Mouse (Mus musculus) heart, embryonic 16.5 days (tissue): ENCODE results near the gene Tsfm. TPM values are rescaled to one million over a fixed set of nuclear protein-coding genes. Genes with fewer than 3 reads are reported as not detected.

Experiments used
- ATAC-seq: fragments of 200-750 bp; cut with Nextera tagmentation; replicated peaks from 2 replicates; pipeline ENCODE4 v1.8.0; 2017; ENCODE audit warnings: moderate number of reproducible peaks; ENCODE audit not compliant: insufficient read depth, low FRiP score; ENCODE audit errors: extremely low read depth
- H3K27ac ChIP-seq: fragments of 300-500 bp; sonication (generic); 2 replicates; pipeline ENCODE4 v1.5.1; 2014; ENCODE audit warnings: mild to moderate bottlenecking, low read length, control low read depth, moderate library complexity
- H3K27me3 ChIP-seq: fragments of 300-500 bp; sonication (generic); 2 replicates; pipeline ENCODE4 v1.6.1; 2014; ENCODE audit warnings: low read length, mixed read lengths; ENCODE audit not compliant: control insufficient read depth, insufficient read depth
- H3K36me3 ChIP-seq: fragments of 300-500 bp; sonication (generic); 2 replicates; pipeline ENCODE4 v1.6.1; 2014; ENCODE audit not compliant: control insufficient read depth, insufficient read depth
- H3K4me1 ChIP-seq: fragments of 300-500 bp; sonication (generic); 2 replicates; pipeline ENCODE4 v1.6.1; 2014; ENCODE audit warnings: low read length, mixed read lengths; ENCODE audit not compliant: control insufficient read depth, insufficient read depth
- H3K4me2 ChIP-seq: fragments of 300-500 bp; sonication (generic); 2 replicates; pipeline ENCODE4 v1.6.1; 2014; ENCODE audit warnings: low read depth, mild to moderate bottlenecking, control low read depth, low read length
- H3K4me3 ChIP-seq: fragments of 300-500 bp; sonication (generic); 2 replicates; pipeline ENCODE4 v1.5.1; 2014; ENCODE audit warnings: mild to moderate bottlenecking, control low read depth, low read length
- H3K9ac ChIP-seq: fragments of 300-500 bp; sonication (generic); 2 replicates; pipeline ENCODE4 v1.6.1; 2014; ENCODE audit warnings: low read length, control low read depth
- H3K9me3 ChIP-seq: fragments of 300-500 bp; sonication (generic); replicated peaks from 2 replicates; pipeline ENCODE4 v1.6.1; 2016; ENCODE audit warnings: low read length; ENCODE audit not compliant: control insufficient read depth
- WGBS: fragments of 180-500 bp; shearing (Covaris S2); extraction: QIAGEN DNeasy Blood & Tissue Kit; methylation state at CpG from one replicate; pipeline ENCODE4 v1.1.7; 2014; 5-methylcytosine and 5-hydroxymethylcytosine counted together
- polyA plus RNA-seq: library from polyadenylated mRNA; unstranded; fragments of >200 nt; fragmentation: Nextera tagmentation; extraction: Ambion mirVana; gene quantifications from 2 replicates; pipeline ENCODE4 v1.2.1, GENCODE M21; 2015

Tsfm gene
- polyA plus RNA-seq, 1 experiment from 2014 or later = 89.3 TPM

GRCm38 (mm10) chr10:127048608-127049394, 18.2 kb upstream of the Tsfm start:
- Histone ChIP-seq H3K9me3 (no peaks in the 10 kb centered on the region), H3K27ac (no peak overlapping the region), H3K4me2 (peak overlapping the region; percentile 48), H3K9ac (no peak overlapping the region), H3K4me3 (peak overlapping the region; percentile 29), H3K36me3 (0 out of 2 replicates have a peak, but pooled peaks cover 2% of the 10 kb centered on the region), H3K27me3 (peaks cover 44% of the 10 kb centered on the region), H3K4me1 (peaks cover 8% of the 10 kb centered on the region)
- ATAC-seq = no peak
- WGBS = 5% methylated on average over 35 of the region's 35 CpGs

DNA sequence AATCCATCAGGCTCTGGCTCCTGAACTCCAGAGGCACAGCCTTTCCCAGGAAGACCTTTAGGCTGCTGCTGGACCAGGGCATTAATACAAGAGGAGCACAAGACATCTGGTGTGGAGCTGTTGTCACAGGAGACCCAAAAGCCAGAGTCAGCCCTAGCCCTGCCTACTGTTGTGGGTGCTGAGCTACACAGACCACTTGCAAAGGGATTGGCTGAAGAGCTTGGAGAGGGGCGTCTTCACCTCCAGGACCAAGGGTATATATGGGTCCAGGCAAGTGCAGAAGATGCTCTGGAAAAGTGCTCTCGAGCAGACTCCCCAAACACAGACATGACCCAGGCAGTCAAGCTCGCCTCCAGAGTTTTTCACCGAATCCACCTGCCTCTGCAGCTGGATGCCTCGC, 17.3 kb upstream of the Tsfm start, which contains the start of gene Cyp27b1:
Gene Cyp27b1, plus strand, starts transcription at position 297 of the 400 bp plus-strand sequence.
- Histone ChIP-seq H3K9ac (no peak within 1 kb of the TSS), H3K4me3 (peak within 1 kb of the TSS; percentile 29), H3K27me3 (peaks cover 44% of the 10 kb centered on the region), H3K4me2 (peak within 1 kb of the TSS; percentile 48), H3K27ac (no peak within 1 kb of the TSS), H3K36me3 (0 out of 2 replicates have a peak, but pooled peaks cover 2% of the 10 kb centered on the region), H3K9me3 (no peaks in the 10 kb centered on the region), H3K4me1 (peaks cover 8% of the 10 kb centered on the region)
- no peak for ATAC-seq
- 27% methylated on average over 5 of the region's 5 CpGs for WGBS

DNA sequence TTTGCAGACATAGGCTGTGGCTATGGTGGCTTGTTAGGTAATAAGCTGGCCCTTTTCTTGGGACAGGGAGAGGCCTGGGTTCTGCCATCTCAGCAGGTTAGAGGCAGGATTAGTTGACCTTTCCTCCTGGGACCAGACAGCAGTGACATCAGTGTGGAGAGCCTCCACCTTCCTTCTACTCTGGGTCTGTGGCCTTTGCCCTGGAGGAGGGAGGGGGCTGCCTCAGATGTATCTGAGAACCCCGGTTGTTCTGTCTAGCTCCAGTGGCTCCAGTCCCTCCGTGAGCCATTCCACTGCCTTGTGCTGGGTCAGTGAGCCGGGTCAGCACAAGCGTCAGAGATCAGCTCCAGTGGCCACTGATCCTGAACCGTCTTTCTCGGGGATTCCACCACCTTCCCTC, 12.5 kb upstream of the Tsfm start:
- Histone ChIP-seq H3K4me3 (no peak overlapping the region), H3K27ac (no peak overlapping the region)
- 85% methylated on average over 6 of the region's 6 CpGs for WGBS

GRCm38 (mm10) chr10:127042468-127043115, 12.0 kb upstream of the Tsfm start:
- Histone ChIP-seq H3K4me2 (peak overlapping the region; percentile 100), H3K9ac (peak overlapping the region; percentile 84), H3K27ac (no peak overlapping the region; the same call in 1 of the 2 replicates), H3K27me3 (peaks cover 3% of the 10 kb centered on the region), H3K9me3 (no peaks in the 10 kb centered on the region), H3K4me3 (peak overlapping the region; percentile 99), H3K36me3 (0 out of 2 replicates have a peak, but pooled peaks cover 2% of the 10 kb centered on the region), H3K4me1 (peaks cover 10% of the 10 kb centered on the region)
- ATAC-seq = no peak
- 17% methylated on average over 5 of the region's 5 CpGs for WGBS

More for the DNA sequence above, 12.5 kb upstream of the Tsfm start:
- H3K9ac ChIP-seq = no peak overlapping the region
- H3K4me2 ChIP-seq = no peak overlapping the region; the same call in 1 of the 2 replicates
- H3K36me3 ChIP-seq = 0 out of 2 replicates have a peak, but pooled peaks cover 2% of the 10 kb centered on the region
- peaks cover 9% of the 10 kb centered on the region for H3K27me3 ChIP-seq
- no peaks in the 10 kb centered on the region for H3K9me3 ChIP-seq
- peaks cover 10% of the 10 kb centered on the region for H3K4me1 ChIP-seq
- no peak for ATAC-seq

DNA sequence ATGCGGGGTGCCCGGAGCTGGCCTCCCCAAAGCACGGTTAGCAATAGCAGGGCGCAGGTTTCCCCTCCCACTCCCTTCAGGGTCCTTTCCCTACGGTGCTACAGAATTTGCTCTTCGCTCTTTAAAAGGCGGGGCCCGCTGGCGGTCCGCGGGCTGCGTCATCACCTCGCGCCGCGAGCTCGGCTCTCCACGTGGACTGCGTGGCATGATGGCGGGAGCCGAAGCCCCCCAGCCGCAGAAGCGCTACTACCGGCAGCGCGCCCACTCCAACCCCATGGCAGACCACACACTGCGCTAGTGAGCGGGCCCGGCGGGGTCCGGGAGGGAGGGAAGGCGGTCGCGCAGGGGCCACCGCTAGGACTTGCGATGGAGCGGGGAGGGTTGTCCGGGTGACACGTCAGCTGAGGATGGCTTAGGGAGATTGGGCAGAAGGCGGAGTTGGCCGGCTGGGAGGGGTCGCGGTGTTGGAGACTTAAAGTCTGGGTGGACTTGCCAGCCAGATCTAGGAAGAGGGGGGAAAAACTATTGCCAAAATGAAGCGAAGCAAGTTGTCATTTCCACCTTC, 11.2 kb upstream of the Tsfm start:
- Histone ChIP-seq H3K9me3 (no peaks in the 10 kb centered on the region), H3K4me2 (peak overlapping the region; percentile 100), H3K4me3 (peak overlapping the region; percentile 99), H3K9ac (peak overlapping the region; percentile 84), H3K27me3 (no peaks in the 10 kb centered on the region), H3K36me3 (0 out of 2 replicates have a peak, but pooled peaks cover 2% of the 10 kb centered on the region), H3K27ac (peak overlapping the region; percentile 71), H3K4me1 (peaks cover 10% of the 10 kb centered on the region)
- peak; percentile 83 for ATAC-seq
- WGBS = under 1% methylated on average over 44 of the region's 44 CpGs

DNA sequence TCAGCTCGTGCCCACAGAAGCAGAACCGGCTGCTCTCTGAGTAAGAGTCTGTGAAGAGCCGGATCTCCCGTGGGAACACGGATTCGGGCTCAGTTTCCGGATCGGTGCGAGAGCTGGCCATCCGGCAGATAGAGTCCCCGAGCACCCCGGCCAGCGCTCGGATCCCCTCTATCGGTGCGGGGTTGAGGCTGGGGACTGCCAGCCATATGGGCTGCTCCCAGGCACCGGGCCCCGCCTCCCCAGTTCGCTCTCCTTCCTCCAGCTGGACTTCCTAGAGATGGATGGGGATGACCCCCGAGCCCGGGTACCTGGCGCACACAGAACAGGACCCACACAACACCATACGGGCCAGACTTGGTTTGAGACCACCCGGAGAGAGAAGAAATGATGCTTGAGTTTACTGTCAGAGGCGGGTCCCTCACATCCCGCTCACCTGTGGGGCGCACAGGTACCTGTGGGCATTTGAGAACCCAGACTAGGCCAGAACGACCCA, 10.7 kb upstream of the Tsfm start, which contains the start of the genes Mettl1 and Eef1akmt3:
Gene Mettl1, plus strand, starts transcription at position 141 of the 493 bp plus-strand sequence.
Gene Eef1akmt3, minus strand, starts transcription at position 240 of the 493 bp plus-strand sequence.
- H3K27me3 ChIP-seq = no peaks in the 10 kb centered on the region
- peak within 1 kb of the TSS; percentile 71 for H3K27ac ChIP-seq
- no peaks in the 10 kb centered on the region for H3K9me3 ChIP-seq
- 0 out of 2 replicates have a peak, but pooled peaks cover 2% of the 10 kb centered on the region for H3K36me3 ChIP-seq
- 0% methylated on average over 28 of the region's 28 CpGs for WGBS
- peak within 1 kb of the TSS; percentile 100 for H3K4me2 ChIP-seq
- H3K4me3 ChIP-seq = peak within 1 kb of the TSS; percentile 99
- H3K9ac ChIP-seq = peak within 1 kb of the TSS; percentile 84
- H3K4me1 ChIP-seq = peaks cover 10% of the 10 kb centered on the region
- peak; percentile 42 for ATAC-seq

DNA sequence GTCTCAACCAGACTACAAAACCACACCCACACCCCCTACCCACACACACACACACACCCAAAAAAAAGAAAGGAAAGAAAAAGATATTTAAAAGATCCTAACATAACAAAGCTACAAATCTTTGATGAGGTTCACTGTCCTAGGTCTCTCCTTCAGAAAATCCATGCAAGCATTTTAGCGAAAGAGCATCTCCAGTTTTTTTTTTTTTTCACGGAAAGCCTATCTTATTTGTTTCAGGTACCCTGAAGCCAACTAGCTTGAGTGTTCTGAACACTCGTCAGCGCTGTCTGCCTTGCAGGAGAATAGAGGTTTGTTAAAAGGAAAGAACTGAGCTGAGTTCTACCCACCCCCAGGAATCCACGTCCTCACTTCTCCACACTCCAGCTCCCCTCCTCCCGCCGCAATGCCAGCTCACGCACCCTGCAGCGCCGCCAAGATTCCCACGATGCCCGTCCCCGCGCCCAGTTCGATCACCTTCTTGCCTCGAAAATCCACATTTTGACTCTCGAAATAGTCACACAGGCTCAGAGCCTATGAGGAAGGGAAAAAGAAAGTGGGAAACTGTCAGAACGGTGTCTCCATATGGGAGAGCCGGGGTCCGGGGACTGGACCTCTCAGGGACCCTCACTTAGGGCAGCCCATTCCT, 10.1 kb upstream of the Tsfm start:
- Histone ChIP-seq H3K36me3 (0 out of 2 replicates have a peak, but pooled peaks cover 2% of the 10 kb centered on the region), H3K4me2 (peak overlapping the region; percentile 100), H3K27ac (peak overlapping the region; percentile 14; the same call in 1 of the 2 replicates), H3K27me3 (no peaks in the 10 kb centered on the region), H3K4me3 (peak overlapping the region; percentile 99), H3K9ac (peak overlapping the region; percentile 84), H3K9me3 (no peaks in the 10 kb centered on the region), H3K4me1 (peaks cover 10% of the 10 kb centered on the region)
- no peak for ATAC-seq
- WGBS = 2% methylated on average over 20 of the region's 20 CpGs

- no peaks in the 10 kb centered on the region for H3K36me3 ChIP-seq
- no peak overlapping the region for H3K27ac ChIP-seq
- H3K9ac ChIP-seq = no peak overlapping the region
- H3K9me3 ChIP-seq = no peaks in the 10 kb centered on the region
- 66% methylated on average over 12 of the region's 12 CpGs for WGBS
- H3K4me1 ChIP-seq = peaks cover 7% of the 10 kb centered on the region
- H3K4me3 ChIP-seq = no peak overlapping the region
- H3K27me3 ChIP-seq = no peaks in the 10 kb centered on the region
- no peak for ATAC-seq
- no peak overlapping the region for H3K4me2 ChIP-seq
These were observed 7.0 kb upstream of the Tsfm start for GRCm38 (mm10) chr10:127037641-127038040.
